Mouse (Mus musculus): ENCODE results near the gene Lrp5. TPM values are rescaled to one million over a fixed set of nuclear protein-coding genes. Genes with fewer than 3 reads are reported as not detected.
A peak's percentile ranks its signal among the peaks of the same experiment; 100 is the strongest.

Gene Lrp5
- polyA plus RNA-seq, 1 experiment from 2014 or later, result 10.1 TPM

GRCm38 (mm10) chr19:3581326-3581725 lies 105.0 kb downstream of the Lrp5 start:
- no peak overlapping the region for H3K4me3 ChIP-seq (ENCODE audit: low read depth, low read length)
- H3K27ac ChIP-seq (replicated peaks; ENCODE audit: low read depth, low read length), result no peak overlapping the region
- DNase-seq (ENCODE audit: low spot score), result peak; percentile 43
- H3K4me2 ChIP-seq (ENCODE audit: low read depth, low read length), result no peak overlapping the region
- 26% methylated on average over 7 of the region's 7 CpGs for WGBS
- no peaks in the 10 kb centered on the region for H3K27me3 ChIP-seq (replicated peaks; ENCODE audit: control insufficient read depth, insufficient read depth, low read length)
- no peaks in the 10 kb centered on the region for H3K9me3 ChIP-seq (ENCODE audit: control insufficient read depth, low read length)
- peaks cover 4% of the 10 kb centered on the region; the same call in 1 of the 2 replicates for H3K4me1 ChIP-seq (ENCODE audit: control insufficient read depth, insufficient read depth, low read length)
- H3K36me3 ChIP-seq (ENCODE audit: control insufficient read depth, insufficient read depth, low read length), result peaks cover 27% of the 10 kb centered on the region
- no peak for ATAC-seq (ENCODE audit: low read depth)
- H3K9ac ChIP-seq (ENCODE audit: low read depth, low read length), result no peak overlapping the region

- H3K4me1 ChIP-seq (ENCODE audit: control insufficient read depth, insufficient read depth, low read length), result peaks cover 18% of the 10 kb centered on the region
- no peaks in the 10 kb centered on the region for H3K36me3 ChIP-seq (ENCODE audit: control insufficient read depth, insufficient read depth, low read length)
- H3K9ac ChIP-seq (ENCODE audit: low read depth, low read length), result no peak overlapping the region
- DNase-seq (ENCODE audit: low spot score) (no peak), ATAC-seq (ENCODE audit: low read depth) (no peak)
- H3K27me3 ChIP-seq (replicated peaks; ENCODE audit: control insufficient read depth, insufficient read depth, low read length), result no peaks in the 10 kb centered on the region
- no peaks in the 10 kb centered on the region for H3K9me3 ChIP-seq (ENCODE audit: control insufficient read depth, low read length)
- no peak overlapping the region for H3K4me3 ChIP-seq (ENCODE audit: low read depth, low read length)
- no peak overlapping the region for H3K27ac ChIP-seq (replicated peaks; ENCODE audit: low read depth, low read length)
- H3K4me2 ChIP-seq (ENCODE audit: low read depth, low read length), result no peak overlapping the region
Measured at GRCm38 (mm10) chr19:3577911-3578290, 108.5 kb downstream of the Lrp5 start.

- WGBS, result 78% methylated on average over 4 of the region's 4 CpGs
- Histone ChIP-seq H3K27me3 (replicated peaks; ENCODE audit: control insufficient read depth, insufficient read depth, low read length) (no peaks in the 10 kb centered on the region), H3K4me3 (ENCODE audit: low read depth, low read length) (no peak overlapping the region), H3K4me2 (ENCODE audit: low read depth, low read length) (no peak overlapping the region), H3K9ac (ENCODE audit: low read depth, low read length) (no peak overlapping the region), H3K4me1 (ENCODE audit: control insufficient read depth, insufficient read depth, low read length) (peaks cover 18% of the 10 kb centered on the region), H3K27ac (replicated peaks; ENCODE audit: low read depth, low read length) (no peak overlapping the region), H3K9me3 (ENCODE audit: control insufficient read depth, low read length) (no peaks in the 10 kb centered on the region), H3K36me3 (ENCODE audit: control insufficient read depth, insufficient read depth, low read length) (no peaks in the 10 kb centered on the region)
- no peak for ATAC-seq (ENCODE audit: low read depth)
- DNase-seq (ENCODE audit: low spot score), result no peak
Measured at GRCm38 (mm10) chr19:3577265-3577910, 109.0 kb downstream of the Lrp5 start.

GRCm38 (mm10) chr19:3576451-3577264 lies 109.7 kb downstream of the Lrp5 start:
- Histone ChIP-seq H3K36me3 (ENCODE audit: control insufficient read depth, insufficient read depth, low read length) (no peaks in the 10 kb centered on the region), H3K27me3 (replicated peaks; ENCODE audit: control insufficient read depth, insufficient read depth, low read length) (no peaks in the 10 kb centered on the region), H3K9ac (ENCODE audit: low read depth, low read length) (no peak overlapping the region; the same call in 1 of the 2 replicates), H3K4me1 (ENCODE audit: control insufficient read depth, insufficient read depth, low read length) (peaks cover 18% of the 10 kb centered on the region), H3K27ac (replicated peaks; ENCODE audit: low read depth, low read length) (peak overlapping the region; percentile 95; the same call in 1 of the 2 replicates), H3K4me2 (ENCODE audit: low read depth, low read length) (peak overlapping the region; percentile 54), H3K9me3 (ENCODE audit: control insufficient read depth, low read length) (no peaks in the 10 kb centered on the region), H3K4me3 (ENCODE audit: low read depth, low read length) (peak overlapping the region; percentile 88)
- ATAC-seq (ENCODE audit: low read depth) (no peak), DNase-seq (ENCODE audit: low spot score) (no peak)
- WGBS, result 70% methylated on average over 5 of the region's 5 CpGs

- DNase-seq (ENCODE audit: low spot score), result peak; percentile 100
- no peaks in the 10 kb centered on the region for H3K36me3 ChIP-seq (ENCODE audit: control insufficient read depth, insufficient read depth, low read length)
- no peaks in the 10 kb centered on the region for H3K9me3 ChIP-seq (ENCODE audit: control insufficient read depth, low read length)
- peaks cover 18% of the 10 kb centered on the region for H3K4me1 ChIP-seq (ENCODE audit: control insufficient read depth, insufficient read depth, low read length)
- H3K27me3 ChIP-seq (replicated peaks; ENCODE audit: control insufficient read depth, insufficient read depth, low read length), result no peaks in the 10 kb centered on the region
- ATAC-seq (ENCODE audit: low read depth), result peak; percentile 96
- H3K27ac ChIP-seq (replicated peaks; ENCODE audit: low read depth, low read length), result peak within 1 kb of the TSS; percentile 95
- under 1% methylated on average over 42 of the region's 51 CpGs for WGBS
- H3K9ac ChIP-seq (ENCODE audit: low read depth, low read length), result peak within 1 kb of the TSS; percentile 91
- peak within 1 kb of the TSS; percentile 79 for H3K4me2 ChIP-seq (ENCODE audit: low read depth, low read length)
- H3K4me3 ChIP-seq (ENCODE audit: low read depth, low read length), result peak within 1 kb of the TSS; percentile 88
Measured at GRCm38 (mm10) chr19:3575632-3576384, 110.6 kb downstream of the Lrp5 start, which contains the start of gene Ppp6r3. Gene Ppp6r3 (minus strand): TSS chr19:3575749.

GRCm38 (mm10) chr19:3575276-3575631 lies 111.1 kb downstream of the Lrp5 start:
- Histone ChIP-seq H3K9ac (ENCODE audit: low read depth, low read length) (peak overlapping the region; percentile 91), H3K36me3 (ENCODE audit: control insufficient read depth, insufficient read depth, low read length) (no peaks in the 10 kb centered on the region), H3K27me3 (replicated peaks; ENCODE audit: control insufficient read depth, insufficient read depth, low read length) (no peaks in the 10 kb centered on the region), H3K4me2 (ENCODE audit: low read depth, low read length) (peak overlapping the region; percentile 79), H3K4me1 (ENCODE audit: control insufficient read depth, insufficient read depth, low read length) (peaks cover 18% of the 10 kb centered on the region), H3K27ac (replicated peaks; ENCODE audit: low read depth, low read length) (peak overlapping the region; percentile 95), H3K9me3 (ENCODE audit: control insufficient read depth, low read length) (no peaks in the 10 kb centered on the region), H3K4me3 (ENCODE audit: low read depth, low read length) (peak overlapping the region; percentile 88)
- DNase-seq (ENCODE audit: low spot score), result no peak
- 0% methylated on average over 7 of the region's 50 CpGs for WGBS
- ATAC-seq (ENCODE audit: low read depth), result peak; percentile 24

- H3K36me3 ChIP-seq (ENCODE audit: control insufficient read depth, insufficient read depth, low read length), result no peaks in the 10 kb centered on the region
- H3K4me3 ChIP-seq (ENCODE audit: low read depth, low read length), result peak overlapping the region; percentile 88
- ATAC-seq (ENCODE audit: low read depth) (no peak), DNase-seq (ENCODE audit: low spot score) (no peak)
- H3K27ac ChIP-seq (replicated peaks; ENCODE audit: low read depth, low read length), result peak overlapping the region; percentile 95
- WGBS, result under 1% methylated on average over 9 of the region's 9 CpGs
- H3K4me2 ChIP-seq (ENCODE audit: low read depth, low read length), result peak overlapping the region; percentile 79
- H3K9ac ChIP-seq (ENCODE audit: low read depth, low read length), result peak overlapping the region; percentile 91
- peaks cover 18% of the 10 kb centered on the region for H3K4me1 ChIP-seq (ENCODE audit: control insufficient read depth, insufficient read depth, low read length)
- H3K27me3 ChIP-seq (replicated peaks; ENCODE audit: control insufficient read depth, insufficient read depth, low read length), result no peaks in the 10 kb centered on the region
- H3K9me3 ChIP-seq (ENCODE audit: control insufficient read depth, low read length), result no peaks in the 10 kb centered on the region
Measured at GRCm38 (mm10) chr19:3574593-3575094, 111.7 kb downstream of the Lrp5 start.

- Histone ChIP-seq H3K9ac (ENCODE audit: low read depth, low read length) (no peak overlapping the region), H3K4me1 (ENCODE audit: control insufficient read depth, insufficient read depth, low read length) (no peaks in the 10 kb centered on the region), H3K27ac (replicated peaks; ENCODE audit: low read depth, low read length) (no peak overlapping the region), H3K36me3 (ENCODE audit: control insufficient read depth, insufficient read depth, low read length) (no peaks in the 10 kb centered on the region), H3K4me3 (ENCODE audit: low read depth, low read length) (no peak overlapping the region), H3K9me3 (ENCODE audit: control insufficient read depth, low read length) (no peaks in the 10 kb centered on the region), H3K4me2 (ENCODE audit: low read depth, low read length) (no peak overlapping the region), H3K27me3 (replicated peaks; ENCODE audit: control insufficient read depth, insufficient read depth, low read length) (no peaks in the 10 kb centered on the region)
- ATAC-seq (ENCODE audit: low read depth), result no peak; the same call in 1 of the 2 replicates
- peak; percentile 39 for DNase-seq (ENCODE audit: low spot score)
- 77% methylated on average over 3 of the region's 3 CpGs for WGBS
Measured at GRCm38 (mm10) chr19:3564309-3564708, 122.1 kb downstream of the Lrp5 start.
